Mouse (Mus musculus) cortical plate, adult 2 months (tissue): ENCODE measurements at regions not wholly inside any gene's neighbourhood (a gene's known extent, or its start where the extent isn't known, plus 50 kb on each side); places are given as distances from the start of the nearest gene placed in this dataset.

Experiments
- H3K27ac ChIP-seq: fragments of 200-500 bp; 2 replicates; pipeline ENCODE4 v1.5.1; 2012; ENCODE audit warnings: low read length, control low read depth, inconsistent platforms; ENCODE audit not compliant: insufficient read depth
- H3K4me1 ChIP-seq: fragments of 200-500 bp; 2 replicates; pipeline ENCODE4 v1.6.1; 2011; ENCODE audit warnings: low read length; ENCODE audit not compliant: control insufficient read depth, insufficient read depth
- H3K4me3 ChIP-seq: fragments of 200-500 bp; 2 replicates; pipeline ENCODE4 v1.5.1; 2011; ENCODE audit warnings: mild to moderate bottlenecking, low read length, control low read depth; ENCODE audit not compliant: insufficient read depth
- CTCF ChIP-seq: fragments of 200-500 bp; IDR thresholded peaks from 2 replicates; pipeline ENCODE4 v1.5.1; 2011; ENCODE audit warnings: mild to moderate bottlenecking, control low read depth, low read length; ENCODE audit not compliant: insufficient read depth; ENCODE audit errors: extremely low read depth
- POLR2A ChIP-seq: fragments of 200-500 bp; IDR thresholded peaks from 2 replicates; pipeline ENCODE4 v1.6.1; 2011; ENCODE audit warnings: mild to moderate bottlenecking, low read length, control low read depth; ENCODE audit not compliant: insufficient read depth; ENCODE audit errors: extremely low read depth

- Histone ChIP-seq H3K4me3 (peak overlapping the region; percentile 19), H3K27ac (peak overlapping the region; percentile 89), H3K4me1 (peaks cover 11% of the 10 kb centered on the region; the same call in 1 of the 2 replicates)
- 0 out of 2 replicates have a peak, but pooled peaks have one; percentile 29 for TF ChIP-seq POLR2A
- no peak for TF ChIP-seq CTCF
Measured at GRCm38 (mm10) chr3:21935571-21936261, 140.7 kb upstream of the Tbl1xr1 start.

- Histone ChIP-seq H3K27ac (no peak overlapping the region), H3K4me1 (peaks cover 11% of the 10 kb centered on the region; the same call in 1 of the 2 replicates), H3K4me3 (peak overlapping the region; percentile 19)
- no peak for TF ChIP-seq POLR2A
- TF ChIP-seq CTCF = no peak
Measured at GRCm38 (mm10) chr3:21936262-21936603, 140.2 kb upstream of the Tbl1xr1 start.

GRCm38 (mm10) chr3:21936616-21937015, 139.8 kb upstream of the Tbl1xr1 start:
- Histone ChIP-seq H3K27ac (0 out of 2 replicates have a peak overlapping the region, but pooled peaks have one; percentile 21), H3K4me3 (no peak overlapping the region; the same call in 1 of the 2 replicates), H3K4me1 (peaks cover 11% of the 10 kb centered on the region; the same call in 1 of the 2 replicates)
- TF ChIP-seq POLR2A (no peak), CTCF (no peak)

GRCm38 (mm10) chr3:21937281-21938035, 139.0 kb upstream of the Tbl1xr1 start:
- Histone ChIP-seq H3K27ac (peak overlapping the region; percentile 21; the same call in 1 of the 2 replicates), H3K4me1 (peaks cover 11% of the 10 kb centered on the region; the same call in 1 of the 2 replicates), H3K4me3 (no peak overlapping the region)
- TF ChIP-seq POLR2A (no peak), CTCF (no peak)

GRCm38 (mm10) chr3:21938071-21938848, 138.2 kb upstream of the Tbl1xr1 start:
- peak overlapping the region; percentile 5; the same call in 1 of the 2 replicates for H3K27ac ChIP-seq
- H3K4me1 ChIP-seq = peaks cover 11% of the 10 kb centered on the region; the same call in 1 of the 2 replicates
- TF ChIP-seq POLR2A (no peak), CTCF (no peak)
- no peak overlapping the region for H3K4me3 ChIP-seq

GRCm38 (mm10) chr3:21939738-21940137, 136.7 kb upstream of the Tbl1xr1 start:
- Histone ChIP-seq H3K4me1 (peaks cover 9% of the 10 kb centered on the region; the same call in 1 of the 2 replicates), H3K27ac (no peak overlapping the region), H3K4me3 (no peak overlapping the region)
- TF ChIP-seq CTCF (no peak), POLR2A (no peak)

GRCm38 (mm10) chr3:21941596-21941995, 134.9 kb upstream of the Tbl1xr1 start:
- TF ChIP-seq POLR2A (no peak), CTCF (no peak)
- Histone ChIP-seq H3K4me1 (peaks cover 7% of the 10 kb centered on the region; the same call in 1 of the 2 replicates), H3K27ac (no peak overlapping the region), H3K4me3 (no peak overlapping the region)

GRCm38 (mm10) chr3:21942912-21943311, 133.5 kb upstream of the Tbl1xr1 start:
- no peak for TF ChIP-seq POLR2A
- TF ChIP-seq CTCF = no peak
- no peak overlapping the region for H3K27ac ChIP-seq
- H3K4me3 ChIP-seq = no peak overlapping the region
- peaks cover 3% of the 10 kb centered on the region; the same call in 1 of the 2 replicates for H3K4me1 ChIP-seq

GRCm38 (mm10) chr3:21945775-21946174, 130.7 kb upstream of the Tbl1xr1 start:
- Histone ChIP-seq H3K4me3 (no peak overlapping the region), H3K4me1 (no peaks in the 10 kb centered on the region), H3K27ac (no peak overlapping the region)
- TF ChIP-seq CTCF = no peak
